Mouse (Mus musculus) limb, embryonic 14.5 days (tissue): ENCODE measurements around the gene Fbxl17. TPM values are rescaled to one million over a fixed set of nuclear protein-coding genes. Genes with fewer than 3 reads are reported as not detected.

Experiments
- ATAC-seq: fragments of 200-750 bp; cut with Nextera tagmentation; 2 replicates; pipeline ENCODE4 v1.8.0; 2017; ENCODE audit warnings: low read depth, moderate number of reproducible peaks, moderate TSS enrichment; ENCODE audit not compliant: low FRiP score
- DNase-seq: peaks from one replicate; pipeline ENCODE4 v3.0.0-alpha.2; 2015; ENCODE audit warnings: low spot score
- H3K27ac ChIP-seq: fragments of 300-500 bp; sonication (generic); replicated peaks from 2 replicates; pipeline ENCODE4 v1.5.1; 2014; ENCODE audit warnings: low read depth, mild to moderate bottlenecking, low read length, moderate library complexity, mixed read lengths
- H3K27me3 ChIP-seq: fragments of 300-500 bp; sonication (generic); 2 replicates; pipeline ENCODE4 v1.6.1; 2014; ENCODE audit warnings: low read length, mixed read lengths; ENCODE audit not compliant: control insufficient read depth, insufficient read depth
- H3K36me3 ChIP-seq: fragments of 300-500 bp; sonication (generic); 2 replicates; pipeline ENCODE4 v1.6.1; 2014; ENCODE audit warnings: mild to moderate bottlenecking, low read length, moderate library complexity, mixed read lengths; ENCODE audit not compliant: control insufficient read depth, insufficient read depth
- H3K4me1 ChIP-seq: fragments of 300-500 bp; sonication (generic); 2 replicates; pipeline ENCODE4 v1.6.1; 2014; ENCODE audit warnings: antibody characterized with exemption, low read length, mixed read lengths; ENCODE audit not compliant: control insufficient read depth, insufficient read depth
- H3K4me2 ChIP-seq: fragments of 300-500 bp; sonication (generic); replicated peaks from 2 replicates; pipeline ENCODE4 v1.6.1; 2014; ENCODE audit warnings: low read depth, mild to moderate bottlenecking, low read length, moderate library complexity; ENCODE audit not compliant: severe bottlenecking
- H3K4me3 ChIP-seq: fragments of 300-500 bp; sonication (generic); replicated peaks from 2 replicates; pipeline ENCODE4 v1.5.1; 2014; ENCODE audit warnings: low read length
- H3K9ac ChIP-seq: fragments of 300-500 bp; sonication (generic); 2 replicates; pipeline ENCODE4 v1.6.1; 2014; ENCODE audit warnings: mild to moderate bottlenecking, low read depth, low read length, moderate library complexity; ENCODE audit not compliant: severe bottlenecking
- H3K9me3 ChIP-seq: fragments of 300-500 bp; sonication (generic); 2 replicates; pipeline ENCODE4 v1.6.1; 2016; ENCODE audit warnings: low read length; ENCODE audit not compliant: control insufficient read depth
- POLR2A ChIP-seq: fragments of 200-500 bp; IDR thresholded peaks from 2 replicates; pipeline ENCODE4 v1.8.0; 2012; ENCODE audit warnings: inconsistent platforms, mild to moderate bottlenecking, moderate library complexity, borderline replicate concordance; ENCODE audit not compliant: insufficient read depth, insufficient read length; ENCODE audit errors: extremely low read depth
- WGBS: fragments of 180-500 bp; shearing (Covaris S2); extraction: QIAGEN DNeasy Blood & Tissue Kit; methylation state at CpG from one replicate; pipeline ENCODE4 v1.1.7; 2014; 5-methylcytosine and 5-hydroxymethylcytosine counted together
- polyA plus RNA-seq, 2 experiments: library from polyadenylated mRNA; depleted of rRNA in 1 of 2; stranded (reverse) in 1 of 2; unstranded in 1 of 2; fragments of >200 nt; fragmentation: Nextera tagmentation in 1 of 2; extraction: Ambion mirVana in 1 of 2; gene quantifications; 2 replicates each; pipeline versions ENCODE4 v1.2.1 to v1.2.3; 2012 to 2014

The Fbxl17 gene
- polyA plus RNA-seq, 2 experiments, result 12.6 to 12.9 TPM

DNA sequence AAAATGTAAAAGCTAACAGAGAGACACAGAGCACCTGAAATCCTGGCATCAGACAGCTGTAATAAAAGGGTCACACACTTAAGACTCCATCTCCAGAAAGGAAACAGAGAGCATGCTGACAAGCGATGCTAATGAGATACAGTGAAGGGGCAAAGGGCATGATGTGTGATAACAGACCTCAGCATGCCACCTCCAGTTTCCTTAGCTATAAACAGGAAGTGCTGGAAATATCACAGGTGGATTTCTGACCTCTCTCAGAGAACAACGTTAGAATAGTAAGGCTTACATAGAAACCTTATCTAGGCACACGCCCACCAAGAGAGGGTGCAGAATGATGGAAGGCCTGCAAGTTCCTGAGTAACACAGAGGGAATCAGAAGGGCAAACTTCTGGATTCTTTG lies 88.3 kb downstream of the Fbxl17 start:
- WGBS, result 68% methylated on average over 3 of the region's 3 CpGs
- no peaks in the 10 kb centered on the region for H3K27me3 ChIP-seq
- H3K4me1 ChIP-seq, result peaks cover 5% of the 10 kb centered on the region; the same call in 1 of the 2 replicates
- H3K9me3 ChIP-seq, result 0 out of 2 replicates have a peak, but pooled peaks cover 6% of the 10 kb centered on the region
- H3K9ac ChIP-seq, result no peak overlapping the region
- no peak overlapping the region for H3K27ac ChIP-seq
- no peak for DNase-seq
- no peak for ATAC-seq
- H3K36me3 ChIP-seq, result no peaks in the 10 kb centered on the region; the same call in 1 of the 2 replicates
- H3K4me3 ChIP-seq, result no peak overlapping the region
- TF ChIP-seq POLR2A, result no peak
- H3K4me2 ChIP-seq, result no peak overlapping the region

DNA sequence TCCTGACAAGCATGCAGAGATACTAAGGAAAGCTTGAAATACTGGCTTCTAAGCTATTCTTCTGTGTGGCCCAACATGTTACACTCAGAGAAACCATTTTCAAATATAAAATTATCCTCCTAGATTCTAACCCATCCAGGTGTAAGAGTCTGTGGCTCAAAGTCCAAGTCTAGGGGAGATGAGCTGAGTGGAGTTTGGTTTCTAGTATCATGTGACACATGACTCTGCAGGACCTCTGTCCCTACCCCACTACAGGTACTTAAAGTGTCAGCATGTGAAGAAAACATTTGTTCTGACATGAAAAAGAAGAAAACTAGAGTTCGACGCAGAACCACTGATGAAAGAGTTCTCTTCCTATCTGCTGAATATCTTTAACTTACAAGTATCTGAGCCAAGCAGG lies 89.7 kb downstream of the Fbxl17 start:
- TF ChIP-seq POLR2A, result no peak
- H3K9ac ChIP-seq, result no peak overlapping the region
- H3K4me3 ChIP-seq, result no peak overlapping the region
- DNase-seq, result no peak
- no peaks in the 10 kb centered on the region; the same call in 1 of the 2 replicates for H3K36me3 ChIP-seq
- 91% methylated on average over 2 of the region's 2 CpGs for WGBS
- peaks cover 13% of the 10 kb centered on the region; the same call in 1 of the 2 replicates for H3K4me1 ChIP-seq
- no peaks in the 10 kb centered on the region for H3K27me3 ChIP-seq
- H3K27ac ChIP-seq, result no peak overlapping the region
- 0 out of 2 replicates have a peak, but pooled peaks cover 6% of the 10 kb centered on the region for H3K9me3 ChIP-seq
- H3K4me2 ChIP-seq, result no peak overlapping the region
- no peak for ATAC-seq

DNA sequence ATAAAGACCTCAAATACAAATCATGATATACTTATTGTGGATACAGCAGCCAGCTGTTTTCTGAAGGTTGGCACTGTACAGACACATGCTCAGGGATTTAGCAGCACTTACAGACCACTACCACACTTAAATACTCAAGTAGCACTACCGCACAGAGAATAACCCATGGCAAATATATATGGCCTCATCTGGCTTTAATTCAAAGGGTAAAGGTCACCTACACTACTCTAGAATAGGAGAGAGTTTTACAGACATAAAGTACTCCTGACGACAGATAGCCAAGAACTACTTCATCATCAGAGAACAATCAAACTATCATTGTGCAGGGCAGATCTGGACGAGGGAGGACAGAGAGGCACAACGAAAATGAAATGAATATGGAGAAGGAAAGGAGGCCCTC lies 93.9 kb downstream of the Fbxl17 start:
- Histone ChIP-seq H3K4me2 (no peak overlapping the region), H3K27ac (no peak overlapping the region), H3K27me3 (no peaks in the 10 kb centered on the region), H3K36me3 (no peaks in the 10 kb centered on the region), H3K9me3 (no peaks in the 10 kb centered on the region), H3K4me3 (no peak overlapping the region), H3K4me1 (peaks cover 34% of the 10 kb centered on the region), H3K9ac (no peak overlapping the region)
- TF ChIP-seq POLR2A, result no peak
- 23% methylated on average over 4 of the region's 4 CpGs for WGBS
- DNase-seq (no peak), ATAC-seq (no peak)

DNA sequence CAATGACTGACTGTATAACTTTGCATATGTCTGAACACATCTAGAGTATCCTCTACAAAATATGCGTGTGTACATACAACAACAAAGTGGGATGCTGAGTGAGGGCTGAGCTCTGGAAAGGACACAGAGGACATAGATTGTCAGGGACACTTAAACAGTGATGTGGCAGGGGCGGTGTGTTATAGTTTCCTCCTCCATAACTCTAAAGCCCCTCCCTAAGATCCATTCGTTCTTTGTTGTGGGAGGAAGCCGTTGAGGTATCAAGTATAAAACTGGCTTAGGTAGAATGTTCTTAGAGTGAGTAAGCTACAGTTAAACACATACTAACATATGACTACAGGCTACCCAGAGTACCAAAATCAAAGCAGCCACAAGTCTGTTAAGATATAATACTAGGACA lies 94.3 kb downstream of the Fbxl17 start:
- TF ChIP-seq POLR2A, result no peak
- DNase-seq, result no peak
- Histone ChIP-seq H3K36me3 (no peaks in the 10 kb centered on the region), H3K4me1 (peaks cover 34% of the 10 kb centered on the region), H3K9me3 (no peaks in the 10 kb centered on the region), H3K27me3 (no peaks in the 10 kb centered on the region), H3K27ac (no peak overlapping the region), H3K4me3 (no peak overlapping the region), H3K9ac (no peak overlapping the region), H3K4me2 (no peak overlapping the region)
- WGBS, result 63% methylated on average over 4 of the region's 4 CpGs
- no peak for ATAC-seq

DNA sequence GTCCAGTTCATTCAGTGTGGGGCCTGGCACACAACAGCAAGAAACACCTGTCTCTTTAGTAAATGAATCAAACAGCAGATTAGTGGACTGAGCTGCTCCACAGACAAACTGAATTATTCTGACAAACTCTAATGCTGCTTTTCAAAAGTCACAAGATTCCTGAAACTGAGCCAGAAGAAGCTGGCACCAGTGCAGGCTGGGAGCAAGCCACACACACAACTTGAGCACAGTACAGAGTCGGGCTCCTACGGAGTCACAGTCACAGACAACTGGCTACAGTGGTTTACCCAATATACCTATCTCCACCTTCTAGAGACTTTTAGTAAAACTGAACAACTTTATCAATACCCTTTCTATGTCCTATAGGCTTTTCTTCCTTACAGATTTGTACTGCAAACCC lies 94.8 kb downstream of the Fbxl17 start:
- Histone ChIP-seq H3K27me3 (no peaks in the 10 kb centered on the region), H3K36me3 (no peaks in the 10 kb centered on the region), H3K4me1 (peaks cover 34% of the 10 kb centered on the region), H3K27ac (no peak overlapping the region), H3K9ac (no peak overlapping the region), H3K4me2 (no peak overlapping the region), H3K4me3 (no peak overlapping the region), H3K9me3 (no peaks in the 10 kb centered on the region)
- ATAC-seq (no peak), DNase-seq (no peak)
- 69% methylated on average over 2 of the region's 2 CpGs for WGBS
- TF ChIP-seq POLR2A, result no peak
